Mouse (Mus musculus): ENCODE results near the gene Etnk1. TPM values are rescaled to one million over a fixed set of nuclear protein-coding genes. Genes with fewer than 3 reads are reported as not detected.

Etnk1 gene
- polyA plus RNA-seq, 1 experiment from 2014 or later = 22.0 TPM

GRCm38 (mm10) chr6:143153160-143153559 is 13.9 kb upstream of the Etnk1 start:
- DNase-seq (ENCODE audit: low spot score) = peak; percentile 51
- no peaks in the 10 kb centered on the region for H3K36me3 ChIP-seq (replicated peaks)
- peaks cover 9% of the 10 kb centered on the region; the same call in 1 of the 2 replicates for H3K27me3 ChIP-seq (replicated peaks; ENCODE audit: low read depth, poor library complexity, severe bottlenecking)

DNA sequence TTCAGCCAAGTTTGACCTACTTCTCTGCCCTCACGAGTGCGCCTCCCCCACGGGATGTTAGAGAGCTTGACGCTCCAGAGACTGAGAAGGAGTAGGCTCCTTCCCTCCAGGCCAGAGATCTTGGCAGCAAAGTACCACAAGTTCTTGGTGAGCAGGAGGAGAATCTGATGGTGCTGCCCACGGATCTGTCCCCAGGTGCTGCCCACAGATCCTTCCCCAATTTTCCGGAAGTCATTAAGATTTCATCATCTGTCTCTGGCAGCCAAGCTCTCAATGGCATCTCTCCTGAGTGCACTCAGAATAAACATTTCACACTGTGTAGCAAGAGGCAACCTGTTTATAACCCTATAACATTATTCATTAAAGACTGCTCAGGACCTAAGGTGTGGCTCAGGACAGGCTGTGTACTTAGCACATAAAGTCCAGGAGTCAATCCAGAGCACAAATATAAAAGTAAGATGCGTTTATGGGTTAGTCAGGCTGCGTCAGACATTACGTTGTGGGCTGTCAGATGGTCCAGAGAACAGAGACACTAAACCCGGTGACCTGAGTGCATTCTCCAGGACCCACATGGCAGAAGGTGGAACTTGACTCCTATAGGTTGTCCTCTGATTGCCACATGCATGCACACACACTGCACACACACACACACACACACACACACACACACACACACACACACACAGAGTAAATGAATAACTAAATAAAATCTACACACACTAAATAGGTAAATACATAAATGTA is 13.1 kb upstream of the Etnk1 start:
- Histone ChIP-seq H3K27me3 (replicated peaks; ENCODE audit: low read depth, poor library complexity, severe bottlenecking) (peaks cover 9% of the 10 kb centered on the region; the same call in 1 of the 2 replicates), H3K4me1 (peaks cover 48% of the 10 kb centered on the region), H3K4me3 (no peak overlapping the region), H3K27ac (replicated peaks) (no peak overlapping the region; the same call in 1 of the 2 replicates), H3K36me3 (replicated peaks) (no peaks in the 10 kb centered on the region), H3K9me3 (no peaks in the 10 kb centered on the region)
- no peak for DNase-seq (ENCODE audit: low spot score)
- WGBS = 68% methylated on average over 10 of the region's 10 CpGs

More at GRCm38 (mm10) chr6:143153160-143153559, 13.9 kb upstream of the Etnk1 start:
- 19% methylated on average over 2 of the region's 2 CpGs for WGBS
- H3K9me3 ChIP-seq = no peaks in the 10 kb centered on the region
- H3K27ac ChIP-seq (replicated peaks) = no peak overlapping the region; the same call in 1 of the 2 replicates
- H3K4me3 ChIP-seq = no peak overlapping the region
- H3K4me1 ChIP-seq = peaks cover 50% of the 10 kb centered on the region

- Histone ChIP-seq H3K4me1 (peaks cover 40% of the 10 kb centered on the region), H3K27me3 (replicated peaks; ENCODE audit: low read depth, poor library complexity, severe bottlenecking) (peaks cover 9% of the 10 kb centered on the region; the same call in 1 of the 2 replicates), H3K27ac (replicated peaks) (no peak overlapping the region), H3K36me3 (replicated peaks) (no peaks in the 10 kb centered on the region), H3K9me3 (no peaks in the 10 kb centered on the region), H3K4me3 (no peak overlapping the region)
- 84% methylated on average over 13 of the region's 13 CpGs for WGBS
- no peak for DNase-seq (ENCODE audit: low spot score)
Measured at GRCm38 (mm10) chr6:143154885-143155284, 12.1 kb upstream of the Etnk1 start.

GRCm38 (mm10) chr6:143155996-143156395 is 11.0 kb upstream of the Etnk1 start:
- H3K27ac ChIP-seq (replicated peaks) = no peak overlapping the region
- 67% methylated on average over 1 of the region's 1 CpGs for WGBS
- peaks cover 9% of the 10 kb centered on the region; the same call in 1 of the 2 replicates for H3K27me3 ChIP-seq (replicated peaks; ENCODE audit: low read depth, poor library complexity, severe bottlenecking)
- H3K9me3 ChIP-seq = no peaks in the 10 kb centered on the region
- peaks cover 35% of the 10 kb centered on the region for H3K4me1 ChIP-seq
- H3K4me3 ChIP-seq = no peak overlapping the region
- H3K36me3 ChIP-seq (replicated peaks) = no peaks in the 10 kb centered on the region
- no peak for DNase-seq (ENCODE audit: low spot score)

- DNase-seq (ENCODE audit: low spot score) = no peak
- 84% methylated on average over 7 of the region's 7 CpGs for WGBS
- Histone ChIP-seq H3K27ac (replicated peaks) (no peak overlapping the region), H3K4me3 (no peak overlapping the region), H3K9me3 (no peaks in the 10 kb centered on the region), H3K4me1 (peaks cover 31% of the 10 kb centered on the region), H3K36me3 (replicated peaks) (no peaks in the 10 kb centered on the region), H3K27me3 (replicated peaks; ENCODE audit: low read depth, poor library complexity, severe bottlenecking) (peaks cover 9% of the 10 kb centered on the region; the same call in 1 of the 2 replicates)
Measured at GRCm38 (mm10) chr6:143156684-143157083, 10.3 kb upstream of the Etnk1 start.

GRCm38 (mm10) chr6:143157401-143157800 is 9.6 kb upstream of the Etnk1 start:
- Histone ChIP-seq H3K27me3 (replicated peaks; ENCODE audit: low read depth, poor library complexity, severe bottlenecking) (peaks cover 9% of the 10 kb centered on the region; the same call in 1 of the 2 replicates), H3K9me3 (no peaks in the 10 kb centered on the region), H3K27ac (replicated peaks) (no peak overlapping the region), H3K4me3 (no peak overlapping the region), H3K36me3 (replicated peaks) (no peaks in the 10 kb centered on the region), H3K4me1 (peaks cover 32% of the 10 kb centered on the region)
- DNase-seq (ENCODE audit: low spot score) = no peak
- 80% methylated on average over 8 of the region's 8 CpGs for WGBS

- no peaks in the 10 kb centered on the region for H3K36me3 ChIP-seq (replicated peaks)
- peaks cover under 1% of the 10 kb centered on the region; the same call in 1 of the 2 replicates for H3K27me3 ChIP-seq (replicated peaks; ENCODE audit: low read depth, poor library complexity, severe bottlenecking)
- H3K9me3 ChIP-seq = no peaks in the 10 kb centered on the region
- H3K4me3 ChIP-seq = no peak overlapping the region
- H3K4me1 ChIP-seq = peaks cover 8% of the 10 kb centered on the region
- no peak overlapping the region for H3K27ac ChIP-seq (replicated peaks)
- 90% methylated on average over 6 of the region's 6 CpGs for WGBS
- DNase-seq (ENCODE audit: low spot score) = no peak
Measured at GRCm38 (mm10) chr6:143160572-143161231, 6.3 kb upstream of the Etnk1 start.

DNA sequence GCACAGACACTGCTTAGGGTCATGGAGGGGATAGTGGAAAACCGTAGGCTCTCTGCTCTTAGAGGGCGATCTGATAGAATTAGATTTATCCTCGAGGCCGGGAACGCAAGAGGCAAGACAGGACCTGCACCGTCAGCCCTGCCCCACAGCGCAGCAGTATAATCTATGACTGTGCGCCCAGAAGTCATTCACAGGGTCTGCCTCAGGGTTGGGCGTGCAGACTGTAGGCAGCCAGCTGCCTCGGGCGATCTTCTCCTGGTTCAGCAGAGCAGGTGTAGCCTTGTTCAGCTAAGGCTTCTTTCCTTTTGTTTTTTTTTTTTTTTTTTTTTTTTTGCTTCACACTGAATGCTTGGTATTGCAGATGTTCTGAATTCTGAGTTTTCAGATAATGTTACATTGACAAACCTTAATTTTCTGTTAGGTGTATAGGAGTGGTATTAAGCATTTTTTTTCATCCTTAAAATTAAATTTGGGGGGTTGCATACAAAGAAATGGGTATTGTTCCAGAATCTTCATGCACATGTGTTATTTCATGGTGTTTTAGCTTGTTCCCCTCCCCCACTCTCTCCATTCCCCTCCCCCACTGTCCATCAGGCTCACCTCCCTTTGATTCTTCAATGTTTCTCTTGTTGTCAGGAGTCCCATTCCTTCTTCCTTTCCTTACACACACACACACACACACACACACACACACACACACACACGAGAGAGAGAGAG is 4.7 kb upstream of the Etnk1 start:
- Histone ChIP-seq H3K4me3 (no peak overlapping the region), H3K36me3 (replicated peaks) (no peaks in the 10 kb centered on the region), H3K4me1 (peaks cover 20% of the 10 kb centered on the region), H3K27me3 (replicated peaks; ENCODE audit: low read depth, poor library complexity, severe bottlenecking) (peaks cover 7% of the 10 kb centered on the region; the same call in 1 of the 2 replicates), H3K27ac (replicated peaks) (no peak overlapping the region), H3K9me3 (no peaks in the 10 kb centered on the region)
- WGBS = 52% methylated on average over 11 of the region's 12 CpGs
- peak; percentile 45 for DNase-seq (ENCODE audit: low spot score)

GRCm38 (mm10) chr6:143163956-143164905 is 2.8 kb upstream of the Etnk1 start:
- H3K4me3 ChIP-seq = no peak overlapping the region
- peaks cover 7% of the 10 kb centered on the region; the same call in 1 of the 2 replicates for H3K27me3 ChIP-seq (replicated peaks; ENCODE audit: low read depth, poor library complexity, severe bottlenecking)
- DNase-seq (ENCODE audit: low spot score) = no peak
- 88% methylated on average over 15 of the region's 15 CpGs for WGBS
- H3K36me3 ChIP-seq (replicated peaks) = peaks cover under 1% of the 10 kb centered on the region; the same call in 1 of the 2 replicates
- peaks cover 39% of the 10 kb centered on the region for H3K4me1 ChIP-seq
- H3K9me3 ChIP-seq = no peaks in the 10 kb centered on the region
- no peak overlapping the region for H3K27ac ChIP-seq (replicated peaks)

DNA sequence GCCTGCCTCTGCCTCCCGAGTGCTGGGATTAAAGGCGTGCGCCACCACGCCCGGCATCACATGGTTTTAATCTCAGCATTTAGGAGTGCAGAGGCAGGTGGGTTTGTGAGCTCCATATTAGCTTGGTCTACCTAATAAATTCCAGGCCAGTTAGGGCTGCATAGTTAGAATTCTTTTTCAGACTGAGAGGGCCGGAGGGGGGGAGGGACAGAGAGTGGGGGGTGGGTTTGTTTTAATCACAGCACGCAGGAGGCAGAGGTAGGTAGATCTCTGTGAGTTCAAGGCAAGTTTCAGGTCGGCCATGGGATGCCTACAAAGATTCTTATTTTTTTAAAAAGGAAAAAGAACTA is 2.1 kb upstream of the Etnk1 start:
- Histone ChIP-seq H3K9me3 (no peaks in the 10 kb centered on the region), H3K27me3 (replicated peaks; ENCODE audit: low read depth, poor library complexity, severe bottlenecking) (peaks cover 7% of the 10 kb centered on the region; the same call in 1 of the 2 replicates), H3K4me1 (peaks cover 44% of the 10 kb centered on the region), H3K36me3 (replicated peaks) (peaks cover 3% of the 10 kb centered on the region; the same call in 1 of the 2 replicates), H3K4me3 (no peak overlapping the region), H3K27ac (replicated peaks) (no peak overlapping the region)
- peak; percentile 14 for DNase-seq (ENCODE audit: low spot score)
- 74% methylated on average over 8 of the region's 8 CpGs for WGBS

- H3K4me1 ChIP-seq = peaks cover 49% of the 10 kb centered on the region
- peak; percentile 11 for DNase-seq (ENCODE audit: low spot score)
- peak overlapping the region; percentile 94 for H3K4me3 ChIP-seq
- H3K27me3 ChIP-seq (replicated peaks; ENCODE audit: low read depth, poor library complexity, severe bottlenecking) = peaks cover 7% of the 10 kb centered on the region; the same call in 1 of the 2 replicates
- H3K27ac ChIP-seq (replicated peaks) = no peak overlapping the region
- WGBS = 59% methylated on average over 15 of the region's 15 CpGs
- peaks cover 4% of the 10 kb centered on the region for H3K36me3 ChIP-seq (replicated peaks)
- no peaks in the 10 kb centered on the region for H3K9me3 ChIP-seq
Measured at GRCm38 (mm10) chr6:143165404-143166257, 1.4 kb upstream of the Etnk1 start.

Data from embryonic facial prominence, embryonic 10.5 days (tissue).